Mouse (Mus musculus): ENCODE data around the gene Olfr910. TPM values are rescaled to one million over a fixed set of nuclear protein-coding genes. Genes with fewer than 3 reads are reported as not detected.

Gene Olfr910
- not detected in 2 replicates for polyA plus RNA-seq (2012; rRNA removed)

GRCm38 (mm10) chr9:38537549-38537948, at the start of gene Olfr910:
Olfr910 (plus strand) TSS chr9:38537849.
- DNase-seq (ENCODE audit: low read depth) = no peak
- no peak for TF ChIP-seq CTCF (IDR thresholded peaks at IDR 0.05; ENCODE audit: borderline replicate concordance, extremely low read depth, insufficient read depth, insufficient read length)
- no peak for TF ChIP-seq POLR2A (IDR thresholded peaks at IDR 0.05; ENCODE audit: borderline replicate concordance, extremely low read depth, insufficient read depth, insufficient read length, poor library complexity, severe bottlenecking)

- no peak for TF ChIP-seq POLR2A (IDR thresholded peaks at IDR 0.05; ENCODE audit: borderline replicate concordance, extremely low read depth, insufficient read depth, insufficient read length, poor library complexity, severe bottlenecking)
- no peak for TF ChIP-seq CTCF (IDR thresholded peaks at IDR 0.05; ENCODE audit: borderline replicate concordance, extremely low read depth, insufficient read depth, insufficient read length)
- DNase-seq (ENCODE audit: low read depth) = no peak
Observed at GRCm38 (mm10) chr9:38495501-38495900, 42.1 kb upstream of the Olfr910 start, which contains the start of gene Olfr907. Olfr907 (plus strand) TSS chr9:38495801.

- no peak for TF ChIP-seq POLR2A (IDR thresholded peaks at IDR 0.05; ENCODE audit: borderline replicate concordance, extremely low read depth, insufficient read depth, insufficient read length, poor library complexity, severe bottlenecking)
- TF ChIP-seq CTCF (IDR thresholded peaks at IDR 0.05; ENCODE audit: borderline replicate concordance, extremely low read depth, insufficient read depth, insufficient read length) = no peak
Observed at GRCm38 (mm10) chr9:38512353-38512752, 25.3 kb upstream of the Olfr910 start.

GRCm38 (mm10) chr9:38521280-38521679, 16.4 kb upstream of the Olfr910 start, which contains the start of gene Olfr911-ps1:
Olfr911-ps1 (plus strand) TSS chr9:38521580.
- no peak for DNase-seq (ENCODE audit: low read depth)
- no peak for TF ChIP-seq POLR2A (IDR thresholded peaks at IDR 0.05; ENCODE audit: borderline replicate concordance, extremely low read depth, insufficient read depth, insufficient read length, poor library complexity, severe bottlenecking)
- TF ChIP-seq CTCF (IDR thresholded peaks at IDR 0.05; ENCODE audit: borderline replicate concordance, extremely low read depth, insufficient read depth, insufficient read length) = no peak

More at GRCm38 (mm10) chr9:38512353-38512752, 25.3 kb upstream of the Olfr910 start:
- DNase-seq (ENCODE audit: low read depth) = no peak

GRCm38 (mm10) chr9:38579878-38580277, 42.2 kb downstream of the Olfr910 start, which contains the start of gene Olfr912:
Olfr912 (plus strand) TSS chr9:38580178.
- no peak for TF ChIP-seq POLR2A (IDR thresholded peaks at IDR 0.05; ENCODE audit: borderline replicate concordance, extremely low read depth, insufficient read depth, insufficient read length, poor library complexity, severe bottlenecking)
- TF ChIP-seq CTCF (IDR thresholded peaks at IDR 0.05; ENCODE audit: borderline replicate concordance, extremely low read depth, insufficient read depth, insufficient read length) = no peak
- DNase-seq (ENCODE audit: low read depth) = no peak

Other genes starting within 250 kb of the Olfr910 start
- gene Olfr896-ps1, start 246.7 kb upstream of the Olfr910 start, polyA plus RNA-seq (2012; rRNA removed) = not detected in 2 replicates
- gene Olfr25, start 208.8 kb upstream of the Olfr910 start, polyA plus RNA-seq (2012; rRNA removed) = not detected in 2 replicates
- not detected in 2 replicates for gene Olfr898, start 189.4 kb upstream of the Olfr910 start, polyA plus RNA-seq (2012; rRNA removed)
- gene Olfr250, start 171.0 kb upstream of the Olfr910 start, polyA plus RNA-seq (2012; rRNA removed) = not detected in 2 replicates
- not detected in 2 replicates for gene Olfr251, start 160.8 kb upstream of the Olfr910 start, polyA plus RNA-seq (2012; rRNA removed)
- gene Olfr147, start 136.2 kb upstream of the Olfr910 start, polyA plus RNA-seq (2012; rRNA removed) = not detected in 2 replicates
- not detected in 2 replicates for gene Olfr901, start 108.4 kb upstream of the Olfr910 start, polyA plus RNA-seq (2012; rRNA removed)
- not detected in 2 replicates for gene Olfr902, start 90.2 kb upstream of the Olfr910 start, polyA plus RNA-seq (2012; rRNA removed)
- not detected in 2 replicates for gene Olfr904, start 74.7 kb upstream of the Olfr910 start, polyA plus RNA-seq (2012; rRNA removed)
- gene Olfr905, start 66.7 kb upstream of the Olfr910 start, polyA plus RNA-seq (2012; rRNA removed) = not detected in 2 replicates
- gene Olfr906, start 50.8 kb upstream of the Olfr910 start, polyA plus RNA-seq (2012; rRNA removed) = not detected in 2 replicates
- gene Olfr907, start 42.0 kb upstream of the Olfr910 start, polyA plus RNA-seq (2012; rRNA removed) = not detected in 2 replicates
- not detected in 2 replicates for gene Olfr911-ps1, start 16.3 kb upstream of the Olfr910 start, polyA plus RNA-seq (2012; rRNA removed)
- 0.01 TPM in 1 of 2 replicates, not detected in the other for gene Olfr912, start 42.3 kb downstream of the Olfr910 start, polyA plus RNA-seq (2012; rRNA removed)
- not detected in 2 replicates for gene Olfr913, start 54.9 kb downstream of the Olfr910 start, polyA plus RNA-seq (2012; rRNA removed)
- gene Olfr914, start 67.3 kb downstream of the Olfr910 start, polyA plus RNA-seq (2012; rRNA removed) = not detected in 2 replicates
- not detected in 2 replicates for gene Olfr916, start 122.0 kb downstream of the Olfr910 start, polyA plus RNA-seq (2012; rRNA removed)
- gene Olfr917, start 128.0 kb downstream of the Olfr910 start, polyA plus RNA-seq (2012; rRNA removed) = not detected in 2 replicates
- not detected in 2 replicates for gene Olfr918, start 136.8 kb downstream of the Olfr910 start, polyA plus RNA-seq (2012; rRNA removed)
- not detected in 2 replicates for gene Olfr919, start 165.8 kb downstream of the Olfr910 start, polyA plus RNA-seq (2012; rRNA removed)
- gene Vwa5a, start 180.4 kb downstream of the Olfr910 start, polyA plus RNA-seq (2012; rRNA removed) = 5.2 and 6.5 TPM in 2 replicates
- gene Olfr920, start 214.4 kb downstream of the Olfr910 start, polyA plus RNA-seq (2012; rRNA removed) = 0.04 and 0.06 TPM in 2 replicates
- gene Olfr921, start 235.2 kb downstream of the Olfr910 start, polyA plus RNA-seq (2012; rRNA removed) = not detected in 2 replicates